Mouse (Mus musculus) neural tube, embryonic 13.5 days (tissue): Measurements from ENCODE around the gene Ell. TPM values are rescaled to one million over a fixed set of nuclear protein-coding genes. Genes with fewer than 3 reads are reported as not detected.
A peak's percentile ranks its signal among the peaks of the same experiment; 100 is the strongest.

ENCODE experiments used
- ATAC-seq: fragments of 200-750 bp; cut with Nextera tagmentation; 2 replicates; pipeline ENCODE4 v1.8.0; 2017; ENCODE audit warnings: low read depth, mild to moderate bottlenecking, moderate TSS enrichment, moderate library complexity
- H3K27ac ChIP-seq: fragments of 300-500 bp; sonication (generic); replicated peaks from 2 replicates; pipeline ENCODE4 v1.5.1; 2015; ENCODE audit warnings: moderate library complexity, mild to moderate bottlenecking, inconsistent platforms
- H3K27me3 ChIP-seq: fragments of 300-500 bp; sonication (generic); 2 replicates; pipeline ENCODE4 v1.6.1; 2015; ENCODE audit warnings: mild to moderate bottlenecking, inconsistent platforms
- H3K36me3 ChIP-seq: fragments of 300-500 bp; sonication (generic); 2 replicates; pipeline ENCODE4 v1.6.1; 2015; ENCODE audit warnings: mild to moderate bottlenecking, inconsistent platforms
- H3K4me1 ChIP-seq: fragments of 300-500 bp; sonication (generic); replicated peaks from 2 replicates; pipeline ENCODE4 v1.6.1; 2015; ENCODE audit warnings: inconsistent platforms
- H3K4me2 ChIP-seq: fragments of 300-500 bp; sonication (generic); 2 replicates; pipeline ENCODE4 v1.6.1; 2015; ENCODE audit warnings: inconsistent platforms, mild to moderate bottlenecking, moderate library complexity
- H3K4me3 ChIP-seq: fragments of 300-500 bp; sonication (generic); 2 replicates; pipeline ENCODE4 v1.5.1; 2015; ENCODE audit warnings: mild to moderate bottlenecking, inconsistent platforms
- H3K9ac ChIP-seq: fragments of 300-500 bp; sonication (generic); 2 replicates; pipeline ENCODE4 v1.6.1; 2015; ENCODE audit warnings: moderate library complexity, mild to moderate bottlenecking, inconsistent platforms
- H3K9me3 ChIP-seq: fragments of 300-500 bp; sonication (generic); 2 replicates; pipeline ENCODE4 v1.6.1; 2016; ENCODE audit warnings: inconsistent platforms
- WGBS: fragments of 180-500 bp; shearing (Covaris S2); methylation state at CpG from one replicate; pipeline ENCODE4 v1.1.7; 2015; 5-methylcytosine and 5-hydroxymethylcytosine counted together
- polyA plus RNA-seq: library from polyadenylated mRNA; unstranded; fragments of >200 nt; fragmentation: Nextera tagmentation; extraction: Ambion mirVana; gene quantifications from 2 replicates; pipeline ENCODE4 v1.2.1, GENCODE M21; 2015

Ell gene
- polyA plus RNA-seq, 1 experiment from 2014 or later, result 16.5 TPM

DNA sequence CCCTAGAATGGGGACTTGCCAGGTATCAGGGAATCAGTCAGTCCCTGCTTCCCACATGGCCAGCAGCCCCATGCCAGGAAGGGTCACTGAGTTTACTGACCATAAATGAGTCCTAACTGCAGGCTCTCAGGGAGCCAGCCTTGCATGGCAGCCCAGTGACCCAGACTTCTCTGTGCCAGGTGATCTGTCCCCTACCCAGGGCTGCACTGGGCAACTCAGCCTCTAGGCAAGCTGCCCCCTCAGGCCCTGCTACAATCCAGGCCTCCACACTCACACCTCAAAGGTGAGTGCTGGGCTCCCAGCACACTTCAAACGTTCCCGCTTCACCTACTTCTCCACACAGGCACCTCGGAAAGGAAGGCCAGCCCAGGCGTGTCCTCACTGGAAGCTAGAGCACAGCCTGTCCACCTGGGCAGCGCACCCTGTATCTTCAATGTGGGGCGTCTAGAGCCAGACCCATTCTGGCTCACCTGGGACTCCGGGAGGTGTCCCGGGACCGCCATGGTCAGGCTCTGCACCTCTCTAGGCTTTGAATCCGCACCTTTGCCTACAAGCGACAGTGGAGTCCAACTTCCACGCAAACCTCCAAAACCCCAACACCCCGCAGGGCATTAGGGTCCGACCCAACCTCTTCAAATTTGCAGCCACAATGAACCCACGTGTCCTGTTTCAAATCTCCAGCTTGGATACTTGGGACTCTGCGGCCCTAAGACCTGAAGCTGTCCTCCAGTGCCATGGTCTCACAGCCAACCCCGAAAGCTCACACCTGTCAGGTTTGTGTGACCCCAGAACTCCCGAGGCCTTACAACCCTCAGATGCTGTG is 67.7 kb downstream of the Ell start:
- ATAC-seq, result no peak

DNA sequence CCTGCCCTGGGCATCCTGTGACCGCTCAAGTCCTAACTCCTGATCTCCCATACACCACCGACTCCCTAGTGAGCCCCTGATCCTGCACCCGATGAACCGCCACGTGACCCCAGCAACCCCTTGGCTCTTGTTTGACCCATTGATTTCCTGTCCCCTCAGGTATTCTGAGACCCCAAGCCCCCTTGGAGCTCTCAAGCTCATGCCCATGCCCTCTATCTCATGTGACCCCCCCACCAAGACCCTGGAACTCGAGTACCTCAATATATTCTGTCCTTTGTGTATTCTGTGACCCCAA is 68.3 kb downstream of the Ell start:
- WGBS, result 21% methylated on average over 6 of the region's 6 CpGs
- no peak for ATAC-seq
- Histone ChIP-seq H3K9ac (peak overlapping the region; percentile 92), H3K9me3 (no peaks in the 10 kb centered on the region), H3K27me3 (no peaks in the 10 kb centered on the region), H3K4me1 (peaks cover 80% of the 10 kb centered on the region), H3K4me3 (peak overlapping the region; percentile 82), H3K4me2 (peak overlapping the region; percentile 88), H3K27ac (peak overlapping the region; percentile 93), H3K36me3 (peaks cover 7% of the 10 kb centered on the region)

More for the DNA sequence above, 67.7 kb downstream of the Ell start:
- H3K9me3 ChIP-seq, result no peaks in the 10 kb centered on the region
- WGBS, result 73% methylated on average over 18 of the region's 18 CpGs
- peak overlapping the region; percentile 92 for H3K9ac ChIP-seq
- H3K4me2 ChIP-seq, result peak overlapping the region; percentile 88
- peaks cover 81% of the 10 kb centered on the region for H3K4me1 ChIP-seq
- 0 out of 2 replicates have a peak overlapping the region, but pooled peaks have one; percentile 9 for H3K27ac ChIP-seq
- H3K4me3 ChIP-seq, result peak overlapping the region; percentile 82
- H3K27me3 ChIP-seq, result no peaks in the 10 kb centered on the region
- peaks cover 13% of the 10 kb centered on the region for H3K36me3 ChIP-seq

DNA sequence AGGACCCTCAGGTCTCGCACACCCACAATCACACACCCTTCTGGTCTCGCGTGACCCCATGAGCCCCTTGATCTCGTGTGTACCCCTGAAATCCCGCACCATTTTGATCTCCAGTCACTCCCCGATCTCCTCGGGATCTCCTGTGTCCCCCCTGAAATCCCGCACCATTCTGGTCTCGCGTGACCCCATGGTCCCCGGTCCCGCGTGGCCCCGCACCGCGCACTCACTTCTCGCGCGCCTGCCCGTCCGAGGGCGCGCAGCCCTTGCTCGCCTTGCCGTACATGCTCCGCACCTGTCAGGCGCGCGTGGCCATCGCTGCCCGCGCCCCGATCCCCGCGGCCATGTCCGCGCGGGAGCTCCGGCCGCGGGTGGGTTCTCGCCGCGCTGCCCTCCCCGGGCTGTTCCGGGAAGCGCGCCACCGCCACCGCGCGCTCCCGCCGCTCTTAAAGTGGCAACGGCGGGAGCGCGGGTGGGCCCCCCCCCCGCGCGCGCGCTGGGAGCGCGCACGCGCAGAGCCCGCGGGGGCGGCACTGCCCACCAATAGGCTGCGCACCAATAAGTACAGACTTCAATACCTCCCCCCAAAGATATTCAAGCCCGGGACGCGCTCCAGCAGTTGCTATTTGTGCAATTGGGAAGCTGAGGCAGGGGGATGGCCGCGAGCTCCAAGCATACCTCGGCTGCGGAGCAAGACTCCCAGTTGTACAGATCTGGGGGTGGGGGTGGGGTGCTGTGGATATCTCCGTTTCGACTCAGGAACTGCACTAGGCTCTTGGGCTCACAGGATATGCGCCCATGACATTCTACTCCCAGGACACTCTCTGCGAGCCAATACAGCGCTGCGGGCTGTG is 68.9 kb downstream of the Ell start:
- peak; percentile 9; the same call in 1 of the 2 replicates for ATAC-seq
- WGBS, result 2% methylated on average over 81 of the region's 84 CpGs
- Histone ChIP-seq H3K9me3 (no peaks in the 10 kb centered on the region), H3K9ac (peak overlapping the region; percentile 92), H3K4me2 (peak overlapping the region; percentile 88), H3K4me1 (peaks cover 80% of the 10 kb centered on the region), H3K27ac (peak overlapping the region; percentile 93), H3K36me3 (peaks cover 1% of the 10 kb centered on the region; the same call in 1 of the 2 replicates), H3K27me3 (no peaks in the 10 kb centered on the region), H3K4me3 (peak overlapping the region; percentile 82)

DNA sequence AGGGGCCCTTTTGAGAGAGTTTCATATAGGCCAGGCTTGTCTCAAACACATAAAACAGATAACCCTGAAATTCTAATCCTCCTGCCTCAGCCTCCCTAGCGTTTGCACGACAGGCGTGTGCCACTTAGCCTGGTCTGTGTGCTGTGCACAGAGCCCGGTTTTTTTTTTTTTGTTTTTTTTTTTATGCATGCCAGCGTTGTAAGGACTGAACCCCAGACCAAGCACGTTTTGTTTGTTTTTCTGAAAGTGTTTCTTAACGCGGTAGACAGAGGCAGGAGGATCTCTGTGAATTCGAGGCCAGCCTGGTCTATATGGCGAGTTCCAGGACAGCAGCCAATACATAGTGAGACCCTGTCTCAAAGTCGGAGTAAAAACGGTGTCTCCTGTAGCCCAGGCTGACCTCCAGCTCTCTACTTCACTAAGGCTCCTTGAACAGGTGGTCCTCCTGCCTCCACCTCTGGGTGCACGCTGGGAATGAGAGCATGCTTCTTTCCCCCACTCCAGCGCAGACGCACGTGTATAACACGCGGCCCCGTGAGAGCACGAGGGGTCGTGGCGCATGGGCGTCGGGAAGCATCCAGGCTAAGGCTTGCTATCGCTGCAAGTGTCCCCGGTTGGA is 69.6 kb downstream of the Ell start, which contains the start of gene Ssbp4:
Gene Ssbp4 (minus strand): TSS at position 124 of the 619 bp plus-strand sequence.
- Histone ChIP-seq H3K4me1 (peaks cover 78% of the 10 kb centered on the region), H3K27ac (peak within 1 kb of the TSS; percentile 93)

DNA sequence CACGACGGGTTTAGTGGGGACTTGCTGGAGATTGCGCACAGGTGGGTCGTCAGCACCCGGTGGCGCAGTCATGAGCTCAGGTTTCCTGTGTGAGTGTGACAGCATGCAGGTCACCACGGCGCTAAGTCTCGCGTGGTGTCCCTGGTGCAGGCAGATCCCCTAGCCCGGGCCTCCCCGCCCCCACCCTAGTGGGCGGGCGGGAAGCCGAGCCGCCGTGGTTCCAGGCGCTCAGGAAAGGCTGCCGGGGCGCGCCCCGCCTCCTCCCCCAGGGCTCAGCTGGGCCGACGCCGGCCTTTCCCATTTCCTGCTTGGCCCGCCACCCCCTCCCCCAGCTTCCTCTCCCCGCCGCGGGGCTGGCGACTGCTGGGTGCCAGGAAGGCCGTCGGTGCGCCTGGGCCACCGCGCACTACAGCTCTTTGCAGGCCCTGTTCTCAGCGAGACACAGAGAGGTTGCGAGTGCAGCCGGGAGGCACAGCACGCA is 70.2 kb downstream of the Ell start:
- Histone ChIP-seq H3K27ac (peak overlapping the region; percentile 93), H3K4me2 (peak overlapping the region; percentile 88), H3K36me3 (no peaks in the 10 kb centered on the region), H3K4me3 (peak overlapping the region; percentile 82), H3K4me1 (peaks cover 72% of the 10 kb centered on the region), H3K27me3 (no peaks in the 10 kb centered on the region), H3K9ac (peak overlapping the region; percentile 68), H3K9me3 (no peaks in the 10 kb centered on the region)
- ATAC-seq, result peak; percentile 45
- WGBS, result 1% methylated on average over 39 of the region's 39 CpGs

More for the DNA sequence above, 69.6 kb downstream of the Ell start, which contains the start of gene Ssbp4:
- peak within 1 kb of the TSS; percentile 82 for H3K4me3 ChIP-seq
- H3K27me3 ChIP-seq, result no peaks in the 10 kb centered on the region
- peak within 1 kb of the TSS; percentile 92 for H3K9ac ChIP-seq
- peak; percentile 0; the same call in 1 of the 2 replicates for ATAC-seq
- H3K4me2 ChIP-seq, result peak within 1 kb of the TSS; percentile 88
- H3K36me3 ChIP-seq, result no peaks in the 10 kb centered on the region
- WGBS, result 5% methylated on average over 26 of the region's 26 CpGs
- H3K9me3 ChIP-seq, result no peaks in the 10 kb centered on the region

DNA sequence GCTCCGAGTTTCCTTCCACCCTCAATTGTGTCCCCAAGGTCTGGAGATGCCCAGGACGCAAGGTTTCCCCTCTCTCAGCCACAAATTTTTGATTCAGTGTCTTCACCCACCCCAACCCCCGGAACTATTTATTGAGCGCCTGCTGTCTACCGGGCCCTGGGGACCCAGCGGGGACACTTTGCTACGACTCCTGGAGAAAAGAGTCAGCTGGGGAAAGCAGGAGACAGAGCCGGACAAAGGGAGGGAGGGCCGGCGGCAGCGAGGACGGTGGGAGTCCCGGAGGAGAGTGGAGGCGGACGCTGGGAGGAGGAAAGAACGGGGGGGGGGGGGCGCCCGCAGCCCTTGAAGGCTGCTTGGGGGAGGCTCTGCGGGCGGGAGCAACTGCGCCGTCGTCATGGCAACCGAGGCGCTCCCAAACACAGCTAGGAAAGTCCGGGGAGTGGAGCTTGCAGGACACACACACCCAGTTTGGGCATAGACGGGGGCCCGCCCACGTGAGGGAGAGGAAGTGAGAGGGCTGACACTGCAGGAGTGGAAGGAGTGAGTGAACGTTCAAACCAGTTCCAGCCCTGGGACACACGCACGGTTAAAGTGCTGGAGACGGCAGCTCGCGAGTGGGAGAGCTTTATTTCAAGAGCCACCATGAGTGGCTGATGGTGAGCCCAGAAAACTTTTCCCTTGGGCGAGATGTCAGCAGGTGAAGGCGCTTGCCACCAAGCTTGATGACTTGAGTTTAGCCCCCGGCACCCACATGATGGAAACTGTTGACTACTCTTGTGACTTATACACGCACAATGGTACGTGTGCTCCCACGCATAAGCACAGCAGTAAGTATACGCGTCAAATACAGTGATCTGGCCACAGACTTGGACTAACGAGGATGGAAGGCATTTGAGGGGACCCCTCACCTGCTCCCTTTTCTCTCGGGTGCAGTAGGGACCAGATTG is 70.9 kb downstream of the Ell start:
- no peaks in the 10 kb centered on the region for H3K27me3 ChIP-seq
- H3K9ac ChIP-seq, result peak overlapping the region; percentile 68
- H3K36me3 ChIP-seq, result no peaks in the 10 kb centered on the region
- H3K27ac ChIP-seq, result peak overlapping the region; percentile 93
- no peaks in the 10 kb centered on the region for H3K9me3 ChIP-seq
- ATAC-seq, result peak; percentile 42
- H3K4me2 ChIP-seq, result peak overlapping the region; percentile 88
- peaks cover 65% of the 10 kb centered on the region for H3K4me1 ChIP-seq
- peak overlapping the region; percentile 82 for H3K4me3 ChIP-seq
- under 1% methylated on average over 44 of the region's 45 CpGs for WGBS

DNA sequence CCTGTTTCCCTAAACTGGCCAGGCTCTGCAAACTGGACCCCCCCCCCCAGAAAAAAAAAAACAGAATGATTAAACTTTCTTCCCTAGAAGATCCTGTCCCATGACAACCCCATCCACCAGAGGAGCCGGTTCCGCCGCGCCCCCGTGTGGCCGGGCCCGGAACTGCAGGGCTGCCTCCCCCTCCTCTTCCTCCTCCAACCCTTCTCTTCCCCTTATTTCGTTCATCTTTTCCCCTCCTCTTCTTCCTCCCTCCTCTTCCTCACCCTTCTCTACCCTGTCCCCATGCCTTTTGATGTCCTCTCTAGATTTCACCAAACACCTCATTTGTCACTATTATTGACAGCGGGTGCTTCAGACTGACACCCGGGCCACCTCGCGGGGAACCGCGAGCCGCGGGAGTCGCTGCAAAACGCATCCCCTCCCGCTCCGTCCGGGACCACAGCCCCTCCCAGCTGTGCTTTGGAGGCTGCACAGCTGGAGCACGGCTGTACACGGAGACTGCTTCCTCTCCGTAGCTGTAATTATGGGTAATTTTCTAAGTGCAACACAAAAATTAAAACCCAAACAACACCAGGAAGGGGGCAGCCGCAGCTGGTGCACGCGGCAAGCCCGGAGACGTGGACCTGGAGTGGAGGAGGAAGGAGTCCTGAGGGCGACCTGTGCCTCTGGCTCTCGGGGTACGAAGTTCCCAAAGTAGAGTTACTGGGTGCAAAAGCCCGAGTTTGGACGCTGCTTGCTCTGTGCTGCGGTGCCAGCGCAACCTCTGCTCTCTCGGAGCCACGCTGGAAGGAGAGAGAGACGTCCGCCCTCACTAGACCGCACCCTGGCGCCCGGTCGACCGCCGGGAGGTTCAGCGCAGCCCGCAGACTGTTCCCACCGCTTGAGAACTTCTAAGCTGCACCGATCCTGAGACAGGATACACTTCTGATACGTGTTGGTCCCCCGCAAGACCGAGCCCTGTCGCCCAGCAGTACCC is 71.8 kb downstream of the Ell start:
- Histone ChIP-seq H3K27me3 (no peaks in the 10 kb centered on the region), H3K9me3 (no peaks in the 10 kb centered on the region), H3K4me1 (peaks cover 57% of the 10 kb centered on the region), H3K9ac (peak overlapping the region; percentile 68), H3K27ac (peak overlapping the region; percentile 93), H3K4me3 (peak overlapping the region; percentile 82), H3K36me3 (no peaks in the 10 kb centered on the region), H3K4me2 (peak overlapping the region; percentile 88)
- WGBS, result under 1% methylated on average over 54 of the region's 54 CpGs
- ATAC-seq, result 0 out of 2 replicates have a peak, but pooled peaks have one; percentile 6

DNA sequence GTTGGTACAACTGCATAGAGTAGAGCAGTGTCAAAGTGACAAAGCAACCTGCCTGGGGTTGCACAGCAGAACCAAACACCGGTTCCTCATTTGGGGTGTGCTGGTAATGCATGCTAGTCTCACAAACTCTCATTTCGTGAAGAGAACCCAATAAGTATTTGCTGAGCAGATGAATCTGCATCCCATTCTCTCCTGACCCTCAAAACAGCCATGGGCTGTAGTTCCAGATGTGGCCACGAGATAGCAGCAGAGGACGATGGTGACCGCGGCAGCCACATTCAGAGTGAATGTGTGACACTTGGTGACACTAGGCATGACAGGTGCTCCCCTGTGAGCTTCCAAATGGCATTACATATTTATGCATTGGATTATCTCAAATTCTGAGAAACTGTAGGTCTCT is 72.6 kb downstream of the Ell start:
- Histone ChIP-seq H3K27me3 (no peaks in the 10 kb centered on the region), H3K36me3 (no peaks in the 10 kb centered on the region), H3K9ac (peak overlapping the region; percentile 61), H3K4me2 (peak overlapping the region; percentile 88), H3K4me3 (peak overlapping the region; percentile 82), H3K27ac (peak overlapping the region; percentile 70), H3K4me1 (peaks cover 49% of the 10 kb centered on the region), H3K9me3 (no peaks in the 10 kb centered on the region)
- under 1% methylated on average over 6 of the region's 6 CpGs for WGBS
- ATAC-seq, result 0 out of 2 replicates have a peak, but pooled peaks have one; percentile 0

DNA sequence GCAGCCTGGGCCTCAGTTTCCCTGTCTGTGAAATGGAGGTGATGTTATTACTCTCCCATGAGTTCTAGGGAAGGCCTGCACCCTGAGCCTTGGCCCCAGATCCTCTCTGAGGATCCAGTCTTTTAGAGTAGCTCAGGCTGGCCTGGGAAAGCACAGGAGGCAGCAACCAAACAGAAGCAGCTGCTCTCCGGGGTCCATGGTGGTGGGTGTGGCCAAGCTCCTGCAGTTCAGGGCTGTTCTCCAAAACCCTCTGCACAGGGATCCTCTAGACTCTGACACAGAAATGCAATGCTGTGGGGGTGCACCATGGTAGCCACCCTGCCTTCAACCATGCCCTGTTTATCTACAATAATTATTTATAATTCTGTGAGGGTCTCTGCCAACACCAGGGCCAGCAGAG is 74.5 kb downstream of the Ell start:
- no peaks in the 10 kb centered on the region for H3K27me3 ChIP-seq
- no peaks in the 10 kb centered on the region for H3K9me3 ChIP-seq
- H3K36me3 ChIP-seq, result no peaks in the 10 kb centered on the region
- peaks cover 34% of the 10 kb centered on the region for H3K4me1 ChIP-seq
- no peak overlapping the region for H3K27ac ChIP-seq
- 11% methylated on average over 1 of the region's 1 CpGs for WGBS
- no peak overlapping the region for H3K4me2 ChIP-seq
- H3K9ac ChIP-seq, result no peak overlapping the region
- ATAC-seq, result no peak
- no peak overlapping the region for H3K4me3 ChIP-seq

DNA sequence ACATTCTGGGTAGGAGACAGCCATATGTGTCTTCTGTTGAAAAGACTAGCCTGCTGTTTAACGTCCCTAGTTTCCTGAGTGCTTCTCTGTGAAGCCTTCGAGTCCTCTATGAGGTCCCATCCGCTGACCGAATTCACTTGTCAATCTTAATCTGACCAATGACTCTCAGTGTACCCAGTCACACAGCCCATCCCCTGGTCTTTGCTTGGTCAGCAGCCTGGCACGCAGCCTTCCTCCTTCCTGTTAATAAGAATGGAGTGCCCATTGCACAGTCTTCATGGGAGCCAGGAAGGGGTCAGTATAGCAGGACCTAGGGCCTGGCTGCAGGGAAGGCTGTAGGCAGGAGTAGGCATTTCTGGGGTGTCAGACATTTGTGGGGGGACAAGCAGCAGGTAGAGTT is 75.2 kb downstream of the Ell start:
- Histone ChIP-seq H3K9me3 (no peaks in the 10 kb centered on the region), H3K4me3 (no peak overlapping the region), H3K4me1 (peaks cover 27% of the 10 kb centered on the region), H3K27me3 (no peaks in the 10 kb centered on the region), H3K9ac (no peak overlapping the region), H3K27ac (no peak overlapping the region), H3K4me2 (no peak overlapping the region), H3K36me3 (no peaks in the 10 kb centered on the region)
- WGBS, result 63% methylated on average over 5 of the region's 5 CpGs
- ATAC-seq, result no peak
